Mouse (Mus musculus): ENCODE results near the gene Zfp553.

DNA sequence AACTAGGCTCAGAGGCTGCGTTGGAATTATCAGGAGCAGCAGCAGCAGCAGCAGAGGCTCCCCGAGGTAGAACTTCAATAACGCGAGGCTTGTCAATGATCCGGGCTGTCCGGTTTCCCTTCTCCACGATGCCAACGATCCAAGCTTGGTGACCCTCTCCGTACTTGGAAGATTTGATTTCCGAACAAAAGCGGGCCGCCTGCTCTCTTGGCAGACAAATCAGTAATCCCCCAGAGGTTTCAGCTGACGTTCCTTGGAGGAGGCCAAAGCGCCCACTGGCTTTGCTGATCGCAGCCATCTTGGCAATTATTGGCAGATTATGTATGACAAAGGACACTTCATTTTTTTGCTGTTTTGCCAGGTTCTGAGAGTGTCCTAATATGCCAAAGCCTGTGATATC lies 39.7 kb downstream of the Zfp553 start:
- no peak for TF ChIP-seq CTCF (IDR thresholded peaks at IDR 0.05; ENCODE audit: insufficient read depth, low read depth, low read length)
- TF ChIP-seq POLR2A (IDR thresholded peaks at IDR 0.05; ENCODE audit: insufficient read depth, low read depth, low read length), result no peak

All from olfactory bulb, adult 2 months (tissue).